Comparison of ENCODE assay signal across 22 mouse cellular contexts in the genomic region with DNA sequence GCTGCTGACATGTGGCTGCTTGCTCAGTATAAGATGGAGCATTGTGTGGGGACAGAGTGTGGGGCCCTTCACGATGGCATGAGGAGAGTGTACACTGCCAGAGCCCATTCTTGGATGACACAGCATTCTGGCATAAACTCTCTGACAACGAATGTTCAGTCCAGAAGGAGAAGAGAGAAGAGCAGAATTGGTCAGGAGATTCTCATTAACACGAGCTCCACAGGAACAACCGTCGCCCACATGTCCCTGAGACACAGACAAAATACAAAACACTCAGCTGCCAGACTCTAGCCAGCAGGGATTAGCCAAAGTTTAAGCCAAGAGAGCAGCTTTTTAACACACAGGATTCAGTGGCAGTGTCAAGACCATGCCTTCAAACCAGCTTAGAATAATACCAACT. TPM values are rescaled to one million over a fixed set of nuclear protein-coding genes. Genes with fewer than 3 reads are reported as not detected.
"Had no signal": no experiment of that assay in that cellular context is flagged by ENCODE, and none has a peak within 500 bp of the region (broad histone marks: within the 10 kb centered on the region; RNA-seq: fewer than 3 reads in every experiment).

No protein-coding gene starts in this region.

- H3K27ac ChIP-seq: left cerebral cortex, adult 2 months; limb, embryonic 12.5 days; limb, embryonic 15.5 days; liver, embryonic 14.5 days; macrophage; midbrain, embryonic 12.5 days; midbrain, embryonic 15.5 days; neural tube, embryonic 12.5 days; neural tube, embryonic 15.5 days; stomach, embryonic 15.5 days had no signal

- DNase-seq: kidney, adult 9 months; kidney, postnatal 14 days; kidney, postnatal 4 days; liver, postnatal 0 days; lung, embryonic 14.5 days; right cerebral cortex, adult 18-20 months; right cerebral cortex, postnatal 14 days; spleen, adult 18-20 months; thymus, postnatal 25 days had no signal

- H3K4me3 ChIP-seq: left cerebral cortex, adult 2 months; limb, embryonic 12.5 days; limb, embryonic 15.5 days; midbrain, embryonic 12.5 days; midbrain, embryonic 15.5 days; neural tube, embryonic 12.5 days; neural tube, embryonic 15.5 days; stomach, embryonic 15.5 days had no signal

- H3K4me1 ChIP-seq: neural tube, embryonic 12.5 days had no signal

- H3K27me3 ChIP-seq: stomach, embryonic 15.5 days had no signal

- ATAC-seq: liver, postnatal 0 days; lung, postnatal 0 days; midbrain, embryonic 15.5 days had no signal

RNA-seq across cellular contexts. Expression of a gene that starts 3.0 kb away (rescaled TPM):
- total RNA-seq: layer of hippocampus, adult 18-20 months; megakaryocyte, adult 5-6 weeks had no signal
- polyA plus RNA-seq: limb, embryonic 12.5 days; liver, embryonic 14.5 days; liver, postnatal 0 days; lung, postnatal 0 days; macrophage had no signal
